Mouse (Mus musculus) left cerebral cortex, adult 8-10 months (tissue): ENCODE measurements at regions not wholly inside any gene's neighbourhood (a gene's known extent, or its start where the extent isn't known, plus 50 kb on each side); places are given as distances from the start of the nearest gene placed in this dataset.
A peak's percentile ranks its signal among the peaks of the same experiment; 100 is the strongest.

Experiments
- DNase-seq, 2 experiments: peaks; one replicate each; pipeline ENCODE4 v3.0.0; 2022; ENCODE audit warnings: low spot score in 2 of 2

DNA sequence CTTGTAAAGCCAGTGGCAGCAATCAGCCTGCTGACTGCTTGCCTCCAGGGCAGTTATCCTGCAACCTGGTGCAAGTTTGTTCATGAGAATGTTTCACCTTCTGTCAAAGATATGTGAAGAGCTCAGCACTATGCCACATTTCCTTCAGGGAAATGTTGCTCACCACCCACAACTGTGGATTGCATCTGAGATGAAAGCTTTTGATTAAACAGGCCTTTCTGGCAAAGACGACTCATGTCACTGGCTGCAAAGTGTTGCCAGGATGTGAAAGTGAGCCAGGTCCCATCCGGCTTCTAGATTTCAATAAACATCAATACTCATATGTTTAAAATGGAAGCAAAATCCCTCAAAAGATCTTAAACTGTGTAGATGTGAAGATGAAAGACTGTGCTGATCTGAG, 2121.0 kb downstream of the Gm37988 start:
- DNase-seq = no peak

DNA sequence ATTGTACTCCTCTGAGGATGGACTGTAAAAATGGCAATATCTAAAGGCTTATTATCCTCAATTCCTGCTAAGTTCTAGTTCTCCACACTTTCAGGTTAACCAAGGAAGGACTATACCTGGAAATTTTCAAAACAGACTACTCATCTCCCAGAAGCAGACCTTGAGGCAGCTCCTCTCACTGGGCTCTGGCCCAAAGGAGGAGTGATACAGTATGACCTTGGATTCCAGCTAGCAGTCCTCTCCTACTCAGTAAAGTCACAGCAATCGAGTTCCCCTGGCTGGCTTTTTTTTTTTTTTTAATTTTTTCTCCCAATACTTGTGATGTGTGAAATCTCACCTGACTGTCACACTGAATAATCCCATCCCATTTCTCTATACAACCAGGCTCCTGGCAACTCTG, 2124.2 kb downstream of the Gm37988 start:
- no peak for DNase-seq

DNA sequence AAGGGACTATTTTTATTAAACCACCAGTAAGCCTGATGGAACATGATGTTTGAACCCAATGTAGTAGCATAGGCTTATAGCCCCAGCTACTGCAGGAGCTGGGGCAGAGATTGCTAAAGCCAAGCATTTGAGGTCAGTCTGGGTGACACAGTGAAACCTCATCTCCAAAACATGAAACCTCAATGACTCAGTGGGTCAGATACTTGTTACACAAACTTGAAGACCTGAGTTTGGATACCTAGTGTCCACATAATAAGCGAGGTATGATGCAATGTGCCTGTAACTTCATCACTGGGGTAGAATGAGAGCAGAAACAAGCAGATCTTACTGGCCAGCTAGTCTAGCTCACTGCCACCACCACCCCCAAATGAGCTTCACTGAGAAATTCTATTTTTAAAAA, 2162.1 kb downstream of the Gm37988 start:
- DNase-seq = no peak

DNA sequence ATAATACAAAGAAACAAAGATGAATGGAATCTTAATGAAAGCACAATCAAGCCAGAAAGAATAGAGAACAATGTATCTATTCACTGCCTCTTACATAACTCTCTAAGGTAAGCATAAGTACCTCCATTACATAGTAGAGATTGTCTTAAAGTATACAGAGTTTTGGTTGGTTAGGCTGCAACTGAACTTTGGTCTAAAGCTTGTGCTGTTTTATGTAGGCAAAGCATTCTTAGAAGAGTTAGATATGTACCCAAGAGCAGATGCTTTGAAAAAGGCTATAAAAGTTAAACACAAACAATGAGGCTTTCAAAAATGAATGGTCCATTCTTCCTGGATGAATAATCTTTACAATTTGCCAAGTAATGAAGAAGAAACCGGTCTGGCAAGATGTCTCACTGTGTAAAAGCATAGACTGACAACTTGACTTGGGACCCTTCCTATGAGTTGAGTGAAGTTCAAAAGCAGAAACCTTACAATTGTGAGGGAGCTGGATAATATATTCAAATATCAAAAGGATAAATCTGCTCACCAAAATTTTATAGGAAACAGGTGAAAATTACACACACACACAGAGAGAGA, 2166.1 kb downstream of the Gm37988 start:
- no peak for DNase-seq

DNA sequence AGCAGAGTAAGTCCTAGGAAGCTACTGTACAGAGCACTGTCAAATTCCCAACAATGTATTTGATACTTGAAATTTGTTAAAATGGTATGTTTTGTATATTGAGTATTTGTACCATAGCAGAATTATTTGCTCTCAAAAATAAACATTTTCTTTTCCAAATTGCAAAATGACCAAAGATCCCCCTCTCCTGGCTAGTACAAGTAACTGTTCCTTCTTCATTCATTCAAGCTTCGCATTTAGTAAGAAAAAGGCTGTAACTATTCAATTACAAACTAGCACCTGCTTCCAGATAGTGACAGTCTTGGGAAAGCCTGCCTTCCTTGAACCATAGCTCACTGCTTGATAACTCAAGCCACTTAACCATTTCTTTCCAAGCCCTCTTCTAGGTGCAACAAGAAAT, 2171.9 kb downstream of the Gm37988 start:
- no peak for DNase-seq

DNA sequence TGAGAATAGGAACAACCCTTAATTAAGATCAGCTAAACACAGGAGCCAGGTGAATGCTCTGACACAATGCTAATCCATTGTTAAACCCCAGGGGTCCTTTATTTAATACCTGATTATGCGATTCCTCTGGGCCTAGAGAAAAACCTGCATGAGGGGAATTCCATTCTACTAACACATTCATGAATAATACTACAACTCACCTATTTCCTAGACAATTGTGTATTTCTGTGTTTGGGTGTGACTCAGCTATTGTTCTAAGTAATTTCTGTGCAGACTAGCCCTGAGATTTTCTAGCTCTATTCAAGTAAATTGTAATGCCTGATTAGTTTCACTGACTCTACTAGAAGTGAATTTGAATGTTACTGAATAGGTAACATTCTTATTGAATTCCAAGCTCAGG, 2176.5 kb downstream of the Gm37988 start:
- DNase-seq = no peak

DNA sequence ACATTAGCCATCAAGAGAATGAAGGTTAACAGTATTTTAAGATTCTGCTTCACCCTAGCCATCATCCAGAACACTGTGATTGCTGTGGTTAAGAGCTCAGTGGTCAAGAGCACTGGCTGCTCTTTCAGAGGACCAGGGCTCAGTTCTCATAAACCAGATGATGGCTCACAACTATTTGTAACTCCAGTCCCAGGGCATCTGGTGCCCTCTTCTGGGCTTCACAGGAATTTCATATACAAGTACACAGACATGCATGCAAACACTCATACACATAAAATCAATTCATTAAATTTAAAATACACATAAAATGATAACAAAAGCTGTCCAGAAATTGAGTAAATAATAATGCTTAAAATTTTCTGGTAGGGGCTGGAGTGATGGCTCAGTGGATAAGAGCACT, 2189.9 kb downstream of the Gm37988 start:
- no peak for DNase-seq

DNA sequence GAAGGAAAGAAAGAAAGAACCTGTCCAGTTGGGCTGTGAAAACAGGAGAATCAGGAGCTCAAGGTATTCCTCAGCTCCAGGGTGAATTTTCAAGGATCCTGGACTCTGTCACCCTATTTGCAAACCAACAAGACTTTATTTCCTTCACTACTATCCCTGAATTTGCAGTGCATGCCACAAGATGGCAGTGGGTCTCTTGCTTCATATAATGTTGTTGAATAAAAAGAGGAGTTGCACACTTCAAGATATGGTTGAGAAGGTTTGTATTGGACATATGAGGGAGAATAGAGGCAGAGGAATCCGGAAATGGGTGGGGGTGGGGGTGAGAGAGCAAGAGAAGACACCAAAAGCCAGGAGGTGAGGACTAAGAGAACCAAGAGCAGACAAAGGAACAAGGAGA, 2202.5 kb downstream of the Gm37988 start:
- peak; percentile 3 to 10 for DNase-seq
